Mouse (Mus musculus): Measurements from ENCODE around the gene Rabgap1l. TPM values are rescaled to one million over a fixed set of nuclear protein-coding genes. Genes with fewer than 3 reads are reported as not detected.

Rabgap1l gene
- polyA plus RNA-seq, 1 experiment from 2014 or later, result 17.4 TPM

GRCm38 (mm10) chr1:160823638-160824037, 30.6 kb upstream of the Rabgap1l start:
- ATAC-seq (replicated peaks; ENCODE audit: low FRiP score), result no peak
- WGBS, result 89% methylated on average over 3 of the region's 3 CpGs

GRCm38 (mm10) chr1:160814198-160814597, 21.2 kb upstream of the Rabgap1l start:
- Histone ChIP-seq H3K27me3 (ENCODE audit: control insufficient read depth, insufficient read depth, low read length) (no peaks in the 10 kb centered on the region), H3K4me3 (ENCODE audit: low read depth, low read length) (no peak overlapping the region), H3K4me2 (ENCODE audit: low read depth, low read length, severe bottlenecking) (no peak overlapping the region), H3K27ac (ENCODE audit: low read depth, low read length) (no peak overlapping the region), H3K4me1 (replicated peaks; ENCODE audit: control insufficient read depth, insufficient read depth, low read length) (no peaks in the 10 kb centered on the region), H3K36me3 (ENCODE audit: control insufficient read depth, insufficient read depth, low read length) (no peaks in the 10 kb centered on the region), H3K9ac (ENCODE audit: low read length) (no peak overlapping the region), H3K9me3 (ENCODE audit: control insufficient read depth, low read length) (no peaks in the 10 kb centered on the region)
- no peak for DNase-seq (ENCODE audit: low spot score)
- ATAC-seq (replicated peaks; ENCODE audit: low FRiP score), result no peak
- WGBS, result 91% methylated on average over 5 of the region's 5 CpGs

More at GRCm38 (mm10) chr1:160823638-160824037, 30.6 kb upstream of the Rabgap1l start:
- no peak for DNase-seq (ENCODE audit: low spot score)
- no peak overlapping the region for H3K9ac ChIP-seq (ENCODE audit: low read length)
- no peaks in the 10 kb centered on the region for H3K9me3 ChIP-seq (ENCODE audit: control insufficient read depth, low read length)
- H3K27me3 ChIP-seq (ENCODE audit: control insufficient read depth, insufficient read depth, low read length), result no peaks in the 10 kb centered on the region
- no peak overlapping the region for H3K4me2 ChIP-seq (ENCODE audit: low read depth, low read length, severe bottlenecking)
- no peak overlapping the region for H3K27ac ChIP-seq (ENCODE audit: low read depth, low read length)
- no peaks in the 10 kb centered on the region for H3K36me3 ChIP-seq (ENCODE audit: control insufficient read depth, insufficient read depth, low read length)
- no peak overlapping the region for H3K4me3 ChIP-seq (ENCODE audit: low read depth, low read length)
- no peaks in the 10 kb centered on the region for H3K4me1 ChIP-seq (replicated peaks; ENCODE audit: control insufficient read depth, insufficient read depth, low read length)

GRCm38 (mm10) chr1:160812428-160812827, 19.4 kb upstream of the Rabgap1l start:
- Histone ChIP-seq H3K36me3 (ENCODE audit: control insufficient read depth, insufficient read depth, low read length) (no peaks in the 10 kb centered on the region), H3K4me2 (ENCODE audit: low read depth, low read length, severe bottlenecking) (no peak overlapping the region), H3K9ac (ENCODE audit: low read length) (no peak overlapping the region), H3K4me1 (replicated peaks; ENCODE audit: control insufficient read depth, insufficient read depth, low read length) (no peaks in the 10 kb centered on the region), H3K4me3 (ENCODE audit: low read depth, low read length) (no peak overlapping the region), H3K27ac (ENCODE audit: low read depth, low read length) (no peak overlapping the region), H3K27me3 (ENCODE audit: control insufficient read depth, insufficient read depth, low read length) (no peaks in the 10 kb centered on the region), H3K9me3 (ENCODE audit: control insufficient read depth, low read length) (no peaks in the 10 kb centered on the region)
- ATAC-seq (replicated peaks; ENCODE audit: low FRiP score) (no peak), DNase-seq (ENCODE audit: low spot score) (no peak)

GRCm38 (mm10) chr1:160811930-160812329, 18.9 kb upstream of the Rabgap1l start:
- Histone ChIP-seq H3K4me2 (ENCODE audit: low read depth, low read length, severe bottlenecking) (no peak overlapping the region), H3K9ac (ENCODE audit: low read length) (no peak overlapping the region), H3K9me3 (ENCODE audit: control insufficient read depth, low read length) (no peaks in the 10 kb centered on the region), H3K36me3 (ENCODE audit: control insufficient read depth, insufficient read depth, low read length) (no peaks in the 10 kb centered on the region), H3K27me3 (ENCODE audit: control insufficient read depth, insufficient read depth, low read length) (no peaks in the 10 kb centered on the region), H3K27ac (ENCODE audit: low read depth, low read length) (no peak overlapping the region), H3K4me3 (ENCODE audit: low read depth, low read length) (no peak overlapping the region), H3K4me1 (replicated peaks; ENCODE audit: control insufficient read depth, insufficient read depth, low read length) (no peaks in the 10 kb centered on the region)
- no peak for ATAC-seq (replicated peaks; ENCODE audit: low FRiP score)
- 78% methylated on average over 1 of the region's 1 CpGs for WGBS
- DNase-seq (ENCODE audit: low spot score), result no peak

- 76% methylated on average over 2 of the region's 2 CpGs for WGBS
These were observed 12.3 kb upstream of the Rabgap1l start for GRCm38 (mm10) chr1:160805268-160805667.

GRCm38 (mm10) chr1:160799972-160800371, 7.0 kb upstream of the Rabgap1l start:
- no peaks in the 10 kb centered on the region for H3K4me1 ChIP-seq (replicated peaks; ENCODE audit: control insufficient read depth, insufficient read depth, low read length)
- ATAC-seq (replicated peaks; ENCODE audit: low FRiP score), result no peak
- no peak overlapping the region for H3K4me3 ChIP-seq (ENCODE audit: low read depth, low read length)
- H3K27me3 ChIP-seq (ENCODE audit: control insufficient read depth, insufficient read depth, low read length), result no peaks in the 10 kb centered on the region
- no peak overlapping the region for H3K4me2 ChIP-seq (ENCODE audit: low read depth, low read length, severe bottlenecking)
- no peaks in the 10 kb centered on the region for H3K36me3 ChIP-seq (ENCODE audit: control insufficient read depth, insufficient read depth, low read length)
- no peaks in the 10 kb centered on the region for H3K9me3 ChIP-seq (ENCODE audit: control insufficient read depth, low read length)
- no peak overlapping the region for H3K9ac ChIP-seq (ENCODE audit: low read length)
- H3K27ac ChIP-seq (ENCODE audit: low read depth, low read length), result no peak overlapping the region
- DNase-seq (ENCODE audit: low spot score), result no peak
- WGBS, result 88% methylated on average over 3 of the region's 3 CpGs

More at GRCm38 (mm10) chr1:160805268-160805667, 12.3 kb upstream of the Rabgap1l start:
- H3K9me3 ChIP-seq (ENCODE audit: control insufficient read depth, low read length), result no peaks in the 10 kb centered on the region
- no peak overlapping the region for H3K9ac ChIP-seq (ENCODE audit: low read length)
- H3K36me3 ChIP-seq (ENCODE audit: control insufficient read depth, insufficient read depth, low read length), result no peaks in the 10 kb centered on the region
- ATAC-seq (replicated peaks; ENCODE audit: low FRiP score), result no peak
- H3K4me1 ChIP-seq (replicated peaks; ENCODE audit: control insufficient read depth, insufficient read depth, low read length), result no peaks in the 10 kb centered on the region
- no peak overlapping the region for H3K27ac ChIP-seq (ENCODE audit: low read depth, low read length)
- DNase-seq (ENCODE audit: low spot score), result no peak
- H3K4me3 ChIP-seq (ENCODE audit: low read depth, low read length), result no peak overlapping the region
- no peaks in the 10 kb centered on the region for H3K27me3 ChIP-seq (ENCODE audit: control insufficient read depth, insufficient read depth, low read length)
- H3K4me2 ChIP-seq (ENCODE audit: low read depth, low read length, severe bottlenecking), result no peak overlapping the region

GRCm38 (mm10) chr1:160795016-160795415, 2.0 kb upstream of the Rabgap1l start:
- Histone ChIP-seq H3K4me1 (replicated peaks; ENCODE audit: control insufficient read depth, insufficient read depth, low read length) (peaks cover 2% of the 10 kb centered on the region; the same call in 1 of the 2 replicates), H3K9ac (ENCODE audit: low read length) (no peak overlapping the region), H3K9me3 (ENCODE audit: control insufficient read depth, low read length) (no peaks in the 10 kb centered on the region), H3K27ac (ENCODE audit: low read depth, low read length) (no peak overlapping the region), H3K27me3 (ENCODE audit: control insufficient read depth, insufficient read depth, low read length) (no peaks in the 10 kb centered on the region), H3K4me3 (ENCODE audit: low read depth, low read length) (no peak overlapping the region), H3K36me3 (ENCODE audit: control insufficient read depth, insufficient read depth, low read length) (no peaks in the 10 kb centered on the region), H3K4me2 (ENCODE audit: low read depth, low read length, severe bottlenecking) (no peak overlapping the region)
- 80% methylated on average over 2 of the region's 2 CpGs for WGBS
- DNase-seq (ENCODE audit: low spot score) (no peak), ATAC-seq (replicated peaks; ENCODE audit: low FRiP score) (no peak)

- DNase-seq (ENCODE audit: low spot score), result no peak
- 76% methylated on average over 13 of the region's 13 CpGs for WGBS
These were observed 1.1 kb upstream of the Rabgap1l start for GRCm38 (mm10) chr1:160793791-160794757.

More at GRCm38 (mm10) chr1:160793791-160794757, 1.1 kb upstream of the Rabgap1l start:
- H3K9ac ChIP-seq (ENCODE audit: low read length), result no peak overlapping the region
- H3K27ac ChIP-seq (ENCODE audit: low read depth, low read length), result no peak overlapping the region
- no peak overlapping the region for H3K4me3 ChIP-seq (ENCODE audit: low read depth, low read length)
- ATAC-seq (replicated peaks; ENCODE audit: low FRiP score), result no peak
- H3K36me3 ChIP-seq (ENCODE audit: control insufficient read depth, insufficient read depth, low read length), result no peaks in the 10 kb centered on the region
- no peak overlapping the region for H3K4me2 ChIP-seq (ENCODE audit: low read depth, low read length, severe bottlenecking)
- peaks cover 2% of the 10 kb centered on the region; the same call in 1 of the 2 replicates for H3K4me1 ChIP-seq (replicated peaks; ENCODE audit: control insufficient read depth, insufficient read depth, low read length)
- no peaks in the 10 kb centered on the region for H3K9me3 ChIP-seq (ENCODE audit: control insufficient read depth, low read length)
- H3K27me3 ChIP-seq (ENCODE audit: control insufficient read depth, insufficient read depth, low read length), result no peaks in the 10 kb centered on the region

Measured in forebrain, embryonic 11.5 days (tissue).